Mouse (Mus musculus) stomach, postnatal 0 days (tissue): ENCODE results near the gene Mrpl24. TPM values are rescaled to one million over a fixed set of nuclear protein-coding genes. Genes with fewer than 3 reads are reported as not detected.

Experiments
- ATAC-seq: fragments of 200-750 bp; cut with Nextera tagmentation; 2 replicates; pipeline ENCODE4 v1.8.0; 2017; ENCODE audit not compliant: low FRiP score, low TSS enrichment
- DNase-seq: peaks from one replicate; pipeline ENCODE4 v3.0.0-alpha.2; 2016; ENCODE audit warnings: low spot score
- H3K27ac ChIP-seq: fragments of 300-500 bp; sonication (generic); replicated peaks from 2 replicates; pipeline ENCODE4 v1.5.1; 2014; ENCODE audit warnings: mild to moderate bottlenecking, control low read depth
- H3K27me3 ChIP-seq: fragments of 300-500 bp; sonication (generic); 2 replicates; pipeline ENCODE4 v1.6.1; 2014; ENCODE audit warnings: low read length; ENCODE audit not compliant: control insufficient read depth, insufficient read depth
- H3K36me3 ChIP-seq: fragments of 300-500 bp; sonication (generic); 2 replicates; pipeline ENCODE4 v1.6.1; 2014; ENCODE audit warnings: low read length, mixed read lengths; ENCODE audit not compliant: control insufficient read depth, insufficient read depth
- H3K4me1 ChIP-seq: fragments of 300-500 bp; sonication (generic); replicated peaks from 2 replicates; pipeline ENCODE4 v1.6.1; 2014; ENCODE audit warnings: antibody characterized with exemption; ENCODE audit not compliant: control insufficient read depth, insufficient read depth
- H3K4me2 ChIP-seq: fragments of 300-500 bp; sonication (generic); replicated peaks from 2 replicates; pipeline ENCODE4 v1.6.1; 2014; ENCODE audit warnings: low read depth, mild to moderate bottlenecking, control low read depth, moderate library complexity
- H3K4me3 ChIP-seq: fragments of 300-500 bp; sonication (generic); 2 replicates; pipeline ENCODE4 v1.5.1; 2014; ENCODE audit warnings: low read depth, low read length, control low read depth
- H3K9ac ChIP-seq: fragments of 300-500 bp; sonication (generic); 2 replicates; pipeline ENCODE4 v1.6.1; 2014; ENCODE audit warnings: mild to moderate bottlenecking, low read length, control low read depth, mixed read lengths
- H3K9me3 ChIP-seq: fragments of 300-500 bp; sonication (generic); 2 replicates; pipeline ENCODE4 v1.6.1; 2016; ENCODE audit warnings: low read length; ENCODE audit not compliant: control insufficient read depth
- CTCF ChIP-seq: IDR thresholded peaks from 2 replicates; pipeline ENCODE4 v1.5.1; 2016; ENCODE audit warnings: antibody characterized with exemption, low read depth, mild to moderate bottlenecking, moderate library complexity
- EP300 ChIP-seq: optimal IDR thresholded peaks from 2 replicates; pipeline ENCODE3; 2016; ENCODE audit warnings: antibody characterized with exemption
- WGBS: fragments of 180-500 bp; shearing (Covaris S2); extraction: QIAGEN DNeasy Blood & Tissue Kit; methylation state at CpG from one replicate; pipeline ENCODE4 v1.1.7; 2014; 5-methylcytosine and 5-hydroxymethylcytosine counted together
- polyA plus RNA-seq: library from polyadenylated mRNA; unstranded; fragments of >200 nt; fragmentation: Nextera tagmentation; extraction: Ambion mirVana; gene quantifications from 2 replicates; pipeline ENCODE4 v1.2.1, GENCODE M21; 2015

The Mrpl24 gene
- polyA plus RNA-seq, 1 experiment from 2014 or later, result 61.4 TPM

DNA sequence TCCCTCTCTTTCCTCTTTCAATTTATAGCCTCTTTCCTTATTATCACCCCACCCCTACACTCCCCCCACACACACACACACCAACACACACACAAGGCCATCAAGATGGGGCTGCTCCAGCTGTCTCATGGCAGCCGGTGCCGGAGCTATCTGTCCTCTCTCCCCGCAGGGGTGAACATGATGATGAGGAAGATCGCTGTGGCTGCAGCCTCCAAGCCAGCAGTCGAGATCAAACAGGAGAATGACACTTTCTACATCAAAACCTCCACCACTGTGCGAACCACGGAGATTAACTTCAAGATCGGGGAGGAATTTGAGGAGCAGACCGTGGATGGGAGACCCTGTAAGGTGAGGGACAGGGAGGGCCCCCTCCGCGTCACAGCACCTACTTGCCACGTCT is 32.6 kb downstream of the Mrpl24 start:
- DNase-seq (no peak), ATAC-seq (no peak)
- TF ChIP-seq CTCF (no peak), EP300 (no peak)
- Histone ChIP-seq H3K4me2 (peak overlapping the region; percentile 47), H3K9me3 (no peaks in the 10 kb centered on the region), H3K4me1 (no peaks in the 10 kb centered on the region; the same call in none of the 2 replicates), H3K27ac (peak overlapping the region; percentile 61; the same call in 1 of the 2 replicates), H3K27me3 (no peaks in the 10 kb centered on the region), H3K4me3 (peak overlapping the region; percentile 23), H3K9ac (no peak overlapping the region), H3K36me3 (no peaks in the 10 kb centered on the region)
- 34% methylated on average over 12 of the region's 12 CpGs for WGBS

DNA sequence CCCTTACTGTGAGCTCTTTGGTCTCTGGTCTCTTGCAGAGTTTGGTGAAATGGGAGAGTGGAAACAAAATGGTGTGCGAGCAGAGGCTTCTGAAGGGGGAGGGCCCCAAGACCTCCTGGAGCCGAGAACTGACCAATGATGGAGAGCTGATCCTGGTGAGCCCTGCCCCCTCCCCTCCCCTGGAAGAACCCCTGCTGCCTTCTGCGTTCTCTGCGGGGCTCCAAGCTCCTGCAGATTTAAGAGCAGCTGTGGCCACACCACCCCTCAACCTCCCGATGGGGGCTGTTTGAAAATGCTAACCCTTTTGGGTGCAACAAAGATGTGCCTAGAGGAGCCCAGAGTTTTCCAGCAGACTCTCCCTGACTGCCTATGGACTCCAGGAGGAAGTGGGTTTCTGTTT is 33.1 kb downstream of the Mrpl24 start:
- Histone ChIP-seq H3K27ac (peak overlapping the region; percentile 61; the same call in 1 of the 2 replicates), H3K4me1 (no peaks in the 10 kb centered on the region; the same call in none of the 2 replicates), H3K9me3 (no peaks in the 10 kb centered on the region), H3K4me3 (peak overlapping the region; percentile 23), H3K4me2 (peak overlapping the region; percentile 47), H3K27me3 (no peaks in the 10 kb centered on the region), H3K9ac (peak overlapping the region; percentile 41; the same call in 1 of the 2 replicates), H3K36me3 (no peaks in the 10 kb centered on the region)
- 9% methylated on average over 5 of the region's 5 CpGs for WGBS
- ATAC-seq (peak; percentile 68; the same call in 1 of the 2 replicates), DNase-seq (peak; percentile 19)
- no peak for TF ChIP-seq CTCF

DNA sequence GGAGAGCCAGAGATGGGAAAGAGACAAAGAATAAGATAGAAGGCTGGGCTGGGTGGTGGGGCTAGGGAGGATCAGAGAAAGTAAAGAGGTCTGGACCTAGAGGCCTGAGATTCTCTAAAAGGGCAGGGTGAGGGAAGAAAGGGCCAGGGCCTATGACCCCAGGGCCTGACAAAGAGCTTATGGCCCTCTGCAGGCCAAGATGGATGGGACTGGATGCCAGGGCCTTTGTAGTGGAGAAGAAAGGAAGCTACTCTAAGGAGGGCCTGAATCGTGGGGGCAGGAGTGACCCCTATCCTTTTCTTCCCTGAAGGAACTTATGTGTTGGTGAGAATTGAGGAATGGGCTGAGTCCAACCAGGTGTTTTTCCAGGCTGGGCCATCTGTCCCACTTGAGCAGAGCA is 38.8 kb downstream of the Mrpl24 start:
- H3K4me3 ChIP-seq, result no peak overlapping the region
- no peak overlapping the region for H3K4me2 ChIP-seq
- peaks cover 5% of the 10 kb centered on the region for H3K4me1 ChIP-seq
- DNase-seq, result no peak
- no peak for ATAC-seq
- 12% methylated on average over 1 of the region's 1 CpGs for WGBS
- no peak overlapping the region for H3K9ac ChIP-seq
- H3K9me3 ChIP-seq, result no peaks in the 10 kb centered on the region
- no peaks in the 10 kb centered on the region for H3K36me3 ChIP-seq
- H3K27ac ChIP-seq, result peak overlapping the region; percentile 53
- TF ChIP-seq CTCF, result no peak
- TF ChIP-seq EP300, result no peak
- H3K27me3 ChIP-seq, result no peaks in the 10 kb centered on the region

DNA sequence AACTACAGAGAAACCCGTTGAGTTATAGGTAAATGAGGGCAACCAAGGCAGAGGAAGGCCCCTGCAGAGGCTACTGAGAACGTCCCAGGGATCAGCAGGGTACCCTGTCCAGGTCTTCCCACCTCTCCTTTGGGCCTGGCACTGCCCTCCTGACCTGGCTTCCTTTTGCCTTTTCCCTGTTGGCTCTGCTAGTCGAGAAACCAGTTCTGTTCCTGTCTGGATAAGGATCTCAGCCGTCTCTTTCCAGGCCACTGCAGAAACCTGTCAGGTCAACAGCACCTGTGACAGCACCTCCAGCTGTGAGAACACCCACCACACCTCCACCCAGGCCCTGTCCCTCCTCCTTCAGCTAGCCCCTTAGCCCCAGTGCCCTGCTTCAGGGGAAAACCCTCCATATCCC is 39.2 kb downstream of the Mrpl24 start:
- no peaks in the 10 kb centered on the region for H3K27me3 ChIP-seq
- H3K36me3 ChIP-seq, result no peaks in the 10 kb centered on the region
- ATAC-seq (no peak), DNase-seq (no peak)
- WGBS, result 39% methylated on average over 4 of the region's 4 CpGs
- no peak overlapping the region for H3K9ac ChIP-seq
- H3K4me3 ChIP-seq, result no peak overlapping the region
- TF ChIP-seq CTCF, result no peak
- no peak for TF ChIP-seq EP300
- H3K9me3 ChIP-seq, result no peaks in the 10 kb centered on the region
- H3K4me1 ChIP-seq, result peaks cover 5% of the 10 kb centered on the region
- no peak overlapping the region for H3K4me2 ChIP-seq
- peak overlapping the region; percentile 53 for H3K27ac ChIP-seq

DNA sequence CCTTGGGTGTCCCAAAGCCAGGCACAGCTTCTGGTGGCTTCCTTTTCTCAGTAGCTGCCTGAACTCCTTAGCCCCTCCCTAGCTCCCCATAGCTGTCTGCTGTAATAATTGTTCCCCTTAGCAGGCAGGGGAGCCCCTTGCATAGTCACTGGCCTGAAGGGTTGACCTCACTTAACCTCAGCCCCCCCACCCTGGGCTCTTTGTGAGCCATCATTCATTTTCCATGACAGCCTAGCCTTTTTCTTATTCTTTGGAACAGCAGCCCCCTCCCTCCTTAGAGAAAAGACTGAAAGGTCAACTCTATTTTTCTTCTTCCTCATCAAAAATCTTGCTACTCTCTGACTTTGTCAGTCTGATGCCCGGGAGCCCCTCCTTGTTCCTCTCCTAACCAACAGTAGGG is 39.7 kb downstream of the Mrpl24 start:
- H3K4me2 ChIP-seq, result no peak overlapping the region
- H3K4me1 ChIP-seq, result peaks cover 5% of the 10 kb centered on the region
- no peaks in the 10 kb centered on the region for H3K9me3 ChIP-seq
- no peaks in the 10 kb centered on the region for H3K27me3 ChIP-seq
- no peak for TF ChIP-seq CTCF
- no peak for TF ChIP-seq EP300
- 0 out of 2 replicates have a peak overlapping the region, but pooled peaks have one; percentile 9 for H3K27ac ChIP-seq
- H3K4me3 ChIP-seq, result no peak overlapping the region
- H3K36me3 ChIP-seq, result no peaks in the 10 kb centered on the region
- DNase-seq, result no peak
- no peak for ATAC-seq
- 11% methylated on average over 1 of the region's 1 CpGs for WGBS
- no peak overlapping the region for H3K9ac ChIP-seq

DNA sequence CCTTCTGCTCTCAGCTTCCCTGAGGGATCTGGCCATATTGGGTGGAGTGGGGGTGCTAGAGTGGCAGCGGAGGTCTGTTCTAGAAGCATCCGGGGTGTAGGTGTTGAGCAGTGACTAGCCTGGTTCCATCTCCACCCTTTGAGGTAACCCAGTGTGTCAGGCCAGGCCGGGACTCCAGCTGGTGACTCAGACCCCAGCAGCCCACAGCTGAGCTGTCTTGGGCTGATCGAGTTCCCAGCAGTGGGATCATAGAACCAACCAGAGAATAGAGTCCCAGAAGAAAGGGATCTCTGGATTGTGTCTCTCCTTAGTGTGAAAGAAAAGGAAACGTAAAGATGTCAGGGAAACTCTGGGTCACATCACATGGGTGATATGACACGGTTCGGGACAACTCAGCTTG is 40.1 kb downstream of the Mrpl24 start:
- Histone ChIP-seq H3K27me3 (no peaks in the 10 kb centered on the region), H3K4me3 (no peak overlapping the region), H3K9ac (no peak overlapping the region), H3K4me2 (no peak overlapping the region), H3K9me3 (no peaks in the 10 kb centered on the region), H3K4me1 (peaks cover 5% of the 10 kb centered on the region), H3K27ac (0 out of 2 replicates have a peak overlapping the region, but pooled peaks have one; percentile 89), H3K36me3 (no peaks in the 10 kb centered on the region)
- 61% methylated on average over 7 of the region's 7 CpGs for WGBS
- ATAC-seq (no peak), DNase-seq (no peak)
- no peak for TF ChIP-seq EP300
- TF ChIP-seq CTCF, result no peak
